Mouse (Mus musculus) adrenal gland, adult 8-10 months (tissue): Measurements from ENCODE around the gene Mpdu1. TPM values are rescaled to one million over a fixed set of nuclear protein-coding genes. Genes with fewer than 3 reads are reported as not detected.
"Not testable (repeated sequence)": the region's sequence is repeated elsewhere in the genome, so short reads cannot be mapped to it uniquely, and the experiment has no call there.

Experiments
- DNase-seq: peaks from one replicate; pipeline ENCODE4 v3.0.0; 2022
- total RNA-seq, 4 experiments: library from RNA; stranded (reverse); gene quantifications; 2 replicates each; pipeline ENCODE4 v1.2.4; 2022

Mpdu1 gene
- 100 to 1,000 TPM; 107 to 123 (median 113) TPM for total RNA-seq

- peak; percentile 96 for DNase-seq
Observed at GRCm38 (mm10) chr11:69662213-69662966, at the start of gene Mpdu1. Mpdu1 (minus strand) TSS chr11:69662642.

DNA sequence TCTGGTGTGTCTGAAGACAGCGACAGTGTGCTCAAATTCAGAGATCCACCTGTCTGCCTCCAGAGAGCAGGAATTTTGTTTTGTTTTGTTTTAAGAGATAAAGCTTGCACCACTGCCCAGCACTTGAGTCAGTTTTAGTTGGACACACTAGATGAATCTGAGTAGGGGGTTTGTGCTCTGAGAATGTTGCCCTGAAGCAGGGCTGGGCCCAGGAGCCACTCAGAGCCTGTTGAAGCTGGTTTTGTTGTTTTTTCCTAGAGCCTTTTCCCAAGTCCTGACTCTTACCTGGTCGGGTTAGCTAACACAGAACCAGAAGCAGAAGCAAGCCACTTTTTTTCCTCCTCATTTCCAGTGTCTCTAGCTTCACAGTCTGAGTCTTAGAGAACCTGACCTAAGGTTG, 48.6 kb upstream of the Mpdu1 start:
- DNase-seq: no peak

DNA sequence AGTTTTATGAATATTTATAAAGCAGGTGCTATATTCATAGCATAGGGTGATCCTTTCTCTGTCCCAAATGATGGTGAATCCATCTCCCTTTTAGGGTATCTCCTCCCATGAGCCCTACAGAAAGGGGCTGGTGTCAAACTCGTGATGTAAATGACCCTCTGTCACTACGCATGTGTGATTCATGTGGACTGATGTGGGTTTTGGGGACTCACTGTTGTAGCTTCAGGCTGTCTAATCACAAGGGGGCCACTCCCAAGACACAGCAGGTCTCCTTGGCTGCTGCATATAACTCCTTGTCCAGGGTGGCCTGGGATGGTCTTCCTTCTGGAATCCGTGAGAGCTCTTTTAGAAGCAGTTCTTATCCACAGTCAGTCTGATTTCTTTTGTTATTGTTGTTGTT, 48.0 kb upstream of the Mpdu1 start:
- no peak for DNase-seq

GRCm38 (mm10) chr11:69709554-69710446, 47.4 kb upstream of the Mpdu1 start:
- DNase-seq: no peak

GRCm38 (mm10) chr11:69708614-69709265, 46.3 kb upstream of the Mpdu1 start:
- no peak for DNase-seq

DNA sequence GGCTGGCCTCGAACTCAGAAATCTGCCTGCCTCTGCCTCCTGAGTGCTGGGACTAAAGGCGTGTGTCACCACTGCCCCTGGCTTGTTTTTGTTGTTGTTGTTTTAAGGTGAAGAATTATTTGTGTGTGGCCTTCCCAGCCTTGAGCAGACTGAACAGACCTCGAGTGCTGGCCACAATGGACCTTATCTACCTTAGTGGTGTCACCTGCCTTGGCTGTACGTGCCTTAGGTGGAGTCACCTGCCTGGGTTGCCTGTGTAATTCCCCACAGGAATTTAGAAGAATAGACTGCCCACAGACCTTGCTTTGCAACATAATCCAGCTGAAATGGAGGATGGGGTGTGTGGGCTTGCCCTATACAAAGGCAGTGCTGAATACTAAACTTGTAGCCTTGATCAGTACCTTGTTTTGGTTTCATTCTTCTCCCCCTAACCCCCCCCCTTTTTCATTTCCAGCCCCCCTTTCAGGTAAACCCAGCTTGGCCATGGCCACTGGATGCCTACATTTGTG, 45.5 kb upstream of the Mpdu1 start:
- DNase-seq: no peak

DNA sequence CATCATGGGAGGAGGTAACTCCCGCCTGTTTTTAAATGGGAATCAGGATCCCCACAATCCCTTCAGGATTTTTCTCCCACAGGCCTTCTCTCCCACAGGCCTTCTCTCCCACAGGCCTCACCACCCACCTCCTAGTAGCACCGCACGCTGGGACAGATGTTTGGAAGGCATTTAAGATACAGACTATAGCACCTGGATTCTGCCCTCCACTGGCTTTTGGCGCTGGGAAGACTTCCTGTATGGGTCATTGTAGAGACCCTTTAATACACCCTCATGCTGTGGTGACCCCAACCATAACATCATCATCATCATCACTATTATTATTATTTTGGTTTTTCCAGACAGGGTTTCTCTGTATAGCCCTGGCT, 45.0 kb upstream of the Mpdu1 start:
- DNase-seq: no peak

GRCm38 (mm10) chr11:69706775-69707479, 44.5 kb upstream of the Mpdu1 start:
- DNase-seq: peak; percentile 89

DNA sequence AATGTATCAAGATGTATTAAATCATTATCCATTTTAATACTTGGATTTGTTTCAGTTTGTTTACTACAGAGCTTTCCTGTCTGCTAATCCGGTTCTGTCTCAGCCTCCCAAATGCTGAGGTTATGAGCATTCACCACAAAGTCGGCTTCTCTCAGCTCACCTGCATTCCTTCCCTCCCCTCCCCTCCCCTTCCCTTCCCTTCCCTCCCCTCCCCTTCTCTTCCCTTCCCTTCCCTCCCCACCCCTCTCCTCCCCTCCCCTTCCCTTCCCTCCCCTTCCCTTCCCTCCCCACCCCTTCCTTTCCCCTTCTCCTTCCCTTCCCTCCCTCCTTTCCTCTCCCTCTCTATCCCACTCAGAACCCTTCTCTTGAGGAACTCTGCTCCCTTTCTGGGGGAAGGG, 42.2 kb upstream of the Mpdu1 start:
- DNase-seq: no peak

DNA sequence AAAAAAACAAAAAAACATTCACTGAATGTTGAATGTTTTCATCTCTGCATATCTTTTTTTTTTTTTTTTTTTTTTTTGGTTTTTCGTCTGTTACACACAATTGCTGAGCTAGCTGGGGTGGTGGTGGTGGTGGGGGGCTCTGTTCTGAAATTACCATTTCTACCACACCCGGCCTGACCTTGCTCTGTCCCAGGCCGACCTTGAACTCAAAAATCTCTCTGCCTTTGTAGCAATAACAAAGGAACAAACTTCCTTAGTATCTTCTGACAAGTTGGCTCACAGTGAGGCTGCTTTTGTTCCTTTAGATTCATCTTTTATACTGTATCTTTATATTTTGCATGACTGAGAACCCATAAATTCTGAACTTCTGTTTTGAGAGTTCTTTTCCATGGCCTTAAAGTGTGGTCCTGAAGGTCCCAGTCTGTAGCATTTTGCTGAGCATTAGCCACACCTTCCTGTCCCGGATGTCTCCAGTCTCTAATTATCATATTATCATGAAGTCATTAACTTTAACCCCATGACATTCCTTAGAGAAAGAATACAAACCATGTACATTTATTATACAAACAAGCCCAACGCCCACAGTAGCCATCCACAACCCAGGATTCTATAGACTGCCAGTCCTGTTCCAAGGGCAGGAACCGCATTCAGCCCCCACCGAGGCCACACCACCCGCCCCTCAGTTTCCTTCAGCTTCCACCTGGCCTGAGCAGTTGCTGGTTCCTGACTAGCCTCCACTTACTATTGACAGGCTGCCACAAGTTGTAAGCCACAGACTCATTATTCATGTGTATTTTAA, 41.6 kb upstream of the Mpdu1 start:
- DNase-seq: no peak

- DNase-seq: not testable (repeated sequence)
Observed at GRCm38 (mm10) chr11:69703381-69703780, 40.9 kb upstream of the Mpdu1 start.

DNA sequence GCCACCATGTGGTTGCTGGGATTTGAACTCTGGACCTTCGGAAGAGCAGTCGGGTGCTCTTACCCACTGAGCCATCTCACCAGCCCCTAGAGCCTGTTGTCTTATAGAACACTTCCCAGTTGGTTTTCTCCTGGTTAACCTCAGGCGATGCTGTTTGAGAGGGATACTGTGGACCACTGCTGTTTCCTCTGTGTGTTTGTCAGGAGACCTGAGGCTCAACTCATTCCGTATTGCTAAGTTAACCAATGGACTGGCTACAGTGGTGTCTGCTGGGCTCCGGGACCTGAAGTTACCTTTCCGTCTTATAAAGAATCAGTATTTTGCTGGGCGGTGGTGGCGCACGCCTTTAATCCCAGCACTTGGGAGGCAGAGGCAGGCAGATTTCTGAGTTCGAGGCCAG, 40.4 kb upstream of the Mpdu1 start:
- DNase-seq: not testable (repeated sequence)

- DNase-seq: no peak
Observed at GRCm38 (mm10) chr11:69699595-69699994, 37.2 kb upstream of the Mpdu1 start.

- DNase-seq: no peak
Observed at GRCm38 (mm10) chr11:69698574-69698973, 36.1 kb upstream of the Mpdu1 start.

DNA sequence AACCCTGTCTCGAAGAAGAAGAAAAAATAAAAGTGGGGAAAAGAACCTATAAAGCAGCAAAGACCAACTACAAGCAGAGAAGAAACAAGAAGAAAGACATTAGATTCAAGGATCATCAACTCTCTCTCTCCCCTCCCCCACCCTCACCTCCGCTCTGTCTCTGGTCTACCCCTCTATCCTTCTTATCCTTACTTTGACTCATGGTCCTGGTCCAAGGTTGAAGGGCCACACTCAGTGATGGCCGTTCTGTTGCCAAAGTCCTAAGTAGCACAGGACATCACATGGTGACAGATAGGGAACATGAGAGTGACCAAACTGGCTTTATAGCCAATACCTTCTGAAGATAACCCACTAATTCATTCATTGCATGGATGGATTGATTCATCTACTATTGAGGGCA, 35.0 kb upstream of the Mpdu1 start:
- DNase-seq: no peak

GRCm38 (mm10) chr11:69695361-69696181, 33.1 kb upstream of the Mpdu1 start, which contains the start of the genes Tnfsf12 and Tnfsfm13:
Tnfsf12 (minus strand) TSS chr11:69695849.
Tnfsfm13 (minus strand) TSS chr11:69696098.
- DNase-seq: peak; percentile 72

DNA sequence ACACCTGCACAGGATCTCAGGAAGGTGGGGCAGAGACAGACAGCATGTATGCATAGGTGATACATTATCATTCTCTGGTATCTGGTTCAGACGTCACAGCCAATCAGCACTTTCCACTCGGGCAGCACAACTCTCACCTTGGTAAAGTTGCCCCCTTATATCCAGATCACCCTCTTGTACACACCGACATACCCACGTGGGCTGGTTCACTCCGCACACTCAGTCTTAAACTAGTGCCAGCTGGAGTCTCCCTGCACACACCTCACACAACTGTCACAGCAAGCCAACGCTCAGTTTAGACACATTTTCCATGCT, 32.6 kb upstream of the Mpdu1 start:
- DNase-seq: no peak

- no peak for DNase-seq
Observed at GRCm38 (mm10) chr11:69693421-69693965, 31.1 kb upstream of the Mpdu1 start.

- no peak for DNase-seq
Observed at GRCm38 (mm10) chr11:69692863-69693262, 30.4 kb upstream of the Mpdu1 start.

DNA sequence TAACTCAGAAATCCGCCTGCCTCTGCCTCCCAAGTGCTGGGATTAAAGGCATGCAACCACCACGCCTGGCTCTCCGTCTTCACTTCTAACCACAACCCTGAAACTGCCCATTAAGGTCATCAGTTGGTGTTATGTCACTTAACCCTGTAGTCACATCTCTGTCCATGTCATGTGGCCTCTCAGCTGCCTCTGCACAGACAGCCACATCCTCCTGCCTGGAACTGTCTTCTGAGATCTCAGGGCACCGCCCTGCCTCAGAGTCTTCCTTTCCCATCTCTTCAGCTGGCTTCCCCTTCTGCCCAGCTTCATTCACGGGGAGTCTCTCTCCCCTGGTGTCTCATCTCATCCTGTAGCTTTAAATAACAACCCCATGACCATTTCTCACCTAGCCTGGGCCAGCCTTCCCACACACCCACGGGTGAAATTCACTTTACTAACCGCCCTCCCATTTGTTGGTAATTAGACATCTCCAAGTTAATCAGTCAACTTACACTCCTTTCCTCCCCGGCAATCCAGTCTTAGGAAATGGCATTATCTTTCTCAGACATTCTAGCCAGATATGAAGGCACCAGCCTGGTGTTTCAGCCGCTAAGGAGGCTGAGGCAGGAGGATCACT, 29.9 kb upstream of the Mpdu1 start:
- no peak for DNase-seq
